Mouse (Mus musculus): ENCODE data around the gene Bicc1.

DNA sequence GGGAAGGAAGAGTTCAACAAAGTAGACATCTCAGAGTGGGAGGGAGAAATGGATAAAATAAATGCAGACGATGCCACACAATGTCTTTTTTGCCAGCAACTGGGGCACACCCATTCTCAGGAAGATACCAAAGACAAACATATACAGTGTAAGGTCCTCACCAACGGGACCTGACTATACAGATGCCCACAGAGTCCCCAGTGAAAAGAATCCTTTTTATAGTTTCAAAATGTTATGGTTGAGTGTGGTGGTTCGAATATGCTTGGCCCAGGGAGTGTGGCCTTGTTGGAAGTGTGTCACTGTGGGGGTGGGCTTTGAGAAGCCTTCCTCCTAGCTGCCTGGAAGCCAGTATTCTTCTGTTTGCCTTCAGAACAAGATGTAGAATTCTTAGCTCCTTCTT is 223.5 kb downstream of the Bicc1 start:
- TF ChIP-seq CTCF (IDR thresholded peaks at IDR 0.05; ENCODE audit: low read depth, low read length) (no peak), POLR2A (IDR thresholded peaks at IDR 0.05; ENCODE audit: extremely low read depth, insufficient read depth, low read length) (no peak)
